Mouse (Mus musculus) hindbrain, postnatal 0 days (tissue): ENCODE measurements around the gene Apol9a. TPM values are rescaled to one million over a fixed set of nuclear protein-coding genes. Genes with fewer than 3 reads are reported as not detected.
"Not testable (repeated sequence)": the region's sequence is repeated elsewhere in the genome, so short reads cannot be mapped to it uniquely, and the experiment has no call there.

Experiments used
- ATAC-seq: fragments of 200-750 bp; cut with Nextera tagmentation; 2 replicates; pipeline ENCODE4 v1.8.0; 2017; ENCODE audit warnings: mild to moderate bottlenecking, moderate TSS enrichment, moderate library complexity
- DNase-seq: peaks from one replicate; pipeline ENCODE4 v3.0.0-alpha.2; 2015; ENCODE audit warnings: low spot score
- H3K27ac ChIP-seq: fragments of 300-500 bp; sonication (generic); 2 replicates; pipeline ENCODE4 v1.5.1; 2014; ENCODE audit warnings: mild to moderate bottlenecking
- H3K27me3 ChIP-seq: fragments of 300-500 bp; sonication (generic); 2 replicates; pipeline ENCODE4 v1.6.1; 2014; ENCODE audit warnings: low read length, mixed read lengths; ENCODE audit not compliant: insufficient read depth
- H3K36me3 ChIP-seq: fragments of 300-500 bp; sonication (generic); 2 replicates; pipeline ENCODE4 v1.6.1; 2014; ENCODE audit warnings: low read length, mixed read lengths; ENCODE audit not compliant: insufficient read depth
- H3K4me1 ChIP-seq: fragments of 300-500 bp; sonication (generic); 2 replicates; pipeline ENCODE4 v1.6.1; 2014; ENCODE audit warnings: antibody characterized with exemption, low read length, mixed read lengths; ENCODE audit not compliant: insufficient read depth
- H3K4me2 ChIP-seq: fragments of 300-500 bp; sonication (generic); 2 replicates; pipeline ENCODE4 v1.6.1; 2014; ENCODE audit warnings: low read depth, mild to moderate bottlenecking, low read length, moderate library complexity, mixed read lengths
- H3K4me3 ChIP-seq: fragments of 300-500 bp; sonication (generic); 2 replicates; pipeline ENCODE4 v1.5.1; 2014; ENCODE audit warnings: low read length
- H3K9ac ChIP-seq: fragments of 300-500 bp; sonication (generic); replicated peaks from 2 replicates; pipeline ENCODE4 v1.6.1; 2014; ENCODE audit warnings: mild to moderate bottlenecking, low read length, moderate library complexity, mixed read lengths
- H3K9me3 ChIP-seq: fragments of 300-500 bp; sonication (generic); 2 replicates; pipeline ENCODE4 v1.6.1; 2016; ENCODE audit warnings: low read length, mixed read lengths
- WGBS: fragments of 180-500 bp; shearing (Covaris S2); extraction: QIAGEN DNeasy Blood & Tissue Kit; methylation state at CpG from one replicate; pipeline ENCODE4 v1.1.7; 2014; 5-methylcytosine and 5-hydroxymethylcytosine counted together
- polyA plus RNA-seq: library from polyadenylated mRNA; unstranded; fragments of >200 nt; fragmentation: Nextera tagmentation; extraction: Ambion mirVana; gene quantifications from 2 replicates; pipeline ENCODE4 v1.2.1, GENCODE M21; 2015
- total RNA-seq: library from RNA; depleted of rRNA; stranded (reverse); fragments of >200 nt; gene quantifications from 2 replicates; pipeline ENCODE4 v1.2.3, GENCODE M21; 2014; rRNA removed

Apol9a gene
- 0.43 and 7.8 TPM in 2 replicates for total RNA-seq
- 1.0 and 1.2 TPM in 2 replicates for polyA plus RNA-seq

DNA sequence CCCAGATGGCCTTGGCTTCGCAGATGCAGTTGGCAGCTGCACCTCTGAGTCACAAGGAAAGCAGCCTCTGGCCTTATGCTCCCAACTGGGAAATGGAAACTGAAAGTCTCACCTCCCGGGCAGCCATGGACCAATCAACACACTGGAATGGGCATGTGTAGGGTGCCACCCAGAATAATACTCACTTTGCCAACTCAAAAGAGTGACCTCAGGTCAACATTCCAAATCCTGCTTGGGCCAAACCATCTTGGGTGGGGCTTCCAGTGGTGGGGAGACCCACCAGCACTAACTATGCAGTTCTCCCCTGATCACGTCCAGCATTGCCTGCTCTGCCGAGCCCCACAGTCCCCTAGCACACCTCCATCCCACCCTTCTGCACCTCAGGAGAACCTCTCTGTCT, at the start of gene Apol9a:
Gene Apol9a (minus strand): TSS at position 101 of the 400 bp plus-strand sequence.
- H3K4me2 ChIP-seq, H3K4me1 ChIP-seq, H3K36me3 ChIP-seq, ATAC-seq, H3K9me3 ChIP-seq, H3K9ac ChIP-seq, DNase-seq, H3K27me3 ChIP-seq, H3K4me3 ChIP-seq, H3K27ac ChIP-seq: not testable (repeated sequence)
- WGBS, result 71% methylated on average over 1 of the region's 4 CpGs

GRCm38 (mm10) chr15:77449927-77450326, 39.0 kb upstream of the Apol9a start:
- H3K4me1 ChIP-seq, H3K27me3 ChIP-seq, H3K4me3 ChIP-seq, DNase-seq, H3K9ac ChIP-seq, H3K9me3 ChIP-seq, H3K27ac ChIP-seq, ATAC-seq, H3K4me2 ChIP-seq, H3K36me3 ChIP-seq: not testable (repeated sequence)
- 59% methylated on average over 10 of the region's 10 CpGs for WGBS

DNA sequence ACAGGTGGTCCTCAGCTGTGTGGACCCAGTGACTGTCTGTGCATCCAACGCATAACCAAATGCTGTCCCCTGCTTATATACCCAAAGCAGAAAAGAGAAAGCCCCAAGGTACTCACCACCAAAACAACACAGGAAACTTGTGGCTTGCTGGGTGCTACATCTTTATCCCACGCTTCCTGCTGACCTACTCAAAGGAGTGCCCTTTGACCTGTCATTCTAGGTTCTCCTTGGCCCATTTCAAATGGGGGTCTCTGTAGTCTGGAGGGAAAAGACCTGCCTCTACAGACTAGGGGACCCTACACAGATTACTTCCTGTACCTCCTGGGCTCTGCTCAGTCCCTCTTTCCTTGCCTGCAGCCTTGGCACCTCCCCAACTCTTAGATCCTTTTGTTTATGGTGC, 36.5 kb upstream of the Apol9a start, which contains the start of gene Apol7b:
Gene Apol7b (minus strand): TSS at position 101 of the 400 bp plus-strand sequence.
- H3K27me3 ChIP-seq, H3K9ac ChIP-seq, H3K4me3 ChIP-seq, H3K4me1 ChIP-seq, ATAC-seq, H3K4me2 ChIP-seq, H3K27ac ChIP-seq, DNase-seq, H3K36me3 ChIP-seq, H3K9me3 ChIP-seq: not testable (repeated sequence)
- 92% methylated on average over 2 of the region's 2 CpGs for WGBS

- not testable (repeated sequence) for ATAC-seq, H3K4me2 ChIP-seq, H3K9me3 ChIP-seq, H3K9ac ChIP-seq, DNase-seq, H3K27ac ChIP-seq, H3K27me3 ChIP-seq, H3K4me1 ChIP-seq, H3K4me3 ChIP-seq, H3K36me3 ChIP-seq
- WGBS, result 100% methylated on average over 1 of the region's 1 CpGs
These were observed 34.7 kb upstream of the Apol9a start for GRCm38 (mm10) chr15:77445668-77446067.

GRCm38 (mm10) chr15:77444746-77445145, 33.8 kb upstream of the Apol9a start:
- H3K27me3 ChIP-seq, H3K4me3 ChIP-seq, H3K9ac ChIP-seq, H3K9me3 ChIP-seq, H3K4me2 ChIP-seq, ATAC-seq, H3K4me1 ChIP-seq, H3K36me3 ChIP-seq, H3K27ac ChIP-seq: not testable (repeated sequence)
- peak; percentile 18 for DNase-seq
- 56% methylated on average over 7 of the region's 8 CpGs for WGBS

DNA sequence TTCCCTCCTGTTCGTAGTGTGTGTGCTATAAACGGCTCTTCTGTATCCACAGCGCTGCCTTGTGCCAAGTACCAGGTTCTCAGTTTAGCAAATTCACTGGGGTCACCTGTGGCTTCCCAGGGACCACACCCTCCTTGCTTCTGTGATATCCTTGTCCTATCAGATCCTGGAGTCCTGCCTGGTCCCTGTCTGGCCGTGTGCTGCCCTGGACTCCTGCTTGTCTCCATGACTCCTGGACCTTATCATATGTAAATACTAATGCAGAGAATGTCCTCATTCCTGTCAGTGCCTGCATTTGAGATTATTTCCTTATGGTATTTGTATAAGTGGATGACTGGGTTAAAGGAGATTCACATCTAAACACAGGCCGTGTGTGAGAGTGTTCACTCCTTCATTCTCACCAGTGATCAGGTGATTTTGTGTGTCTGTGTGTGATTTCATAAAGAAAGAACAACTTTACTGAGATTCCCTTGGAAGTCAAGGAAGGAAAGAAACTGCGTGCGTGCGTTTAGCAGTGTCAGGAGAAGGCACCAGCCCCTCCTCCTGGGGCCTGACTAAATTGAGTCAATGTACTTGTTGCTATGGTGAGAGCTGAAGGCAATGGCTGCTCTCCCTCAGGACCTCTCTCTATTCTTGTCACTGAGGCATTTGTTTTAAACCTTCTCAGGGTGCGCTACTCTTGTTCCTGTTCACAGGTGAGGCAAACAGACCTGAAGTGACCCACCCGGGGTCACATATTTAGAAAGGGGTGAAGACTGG, 17.9 kb upstream of the Apol9a start:
- not testable (repeated sequence) for H3K4me1 ChIP-seq, H3K4me2 ChIP-seq, DNase-seq, ATAC-seq, H3K36me3 ChIP-seq, H3K9ac ChIP-seq, H3K9me3 ChIP-seq, H3K4me3 ChIP-seq, H3K27me3 ChIP-seq, H3K27ac ChIP-seq
- WGBS, result 58% methylated on average over 8 of the region's 10 CpGs

DNA sequence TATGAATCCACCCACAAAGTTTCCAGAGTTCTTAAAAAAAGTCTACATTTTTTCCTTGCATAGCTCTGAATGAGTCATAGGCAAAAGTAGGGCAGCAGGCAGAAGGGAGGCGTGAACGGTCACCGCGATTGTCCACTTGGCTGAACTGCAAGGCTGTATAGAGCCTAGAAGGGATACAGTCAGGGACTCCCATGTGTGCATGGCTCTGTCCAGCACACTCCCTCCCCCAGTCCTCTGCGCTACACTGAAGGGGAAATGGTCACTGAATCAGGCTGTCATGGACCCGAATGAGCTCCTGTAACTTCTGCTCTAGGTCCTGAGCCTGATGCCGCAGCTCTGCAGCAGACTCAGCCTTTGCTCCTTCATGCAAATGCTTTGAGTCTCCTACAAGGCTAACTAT, 12.0 kb upstream of the Apol9a start:
- 94% methylated on average over 3 of the region's 7 CpGs for WGBS
- H3K4me1 ChIP-seq, H3K9ac ChIP-seq, H3K4me3 ChIP-seq, H3K27ac ChIP-seq, H3K36me3 ChIP-seq, ATAC-seq, H3K4me2 ChIP-seq, H3K9me3 ChIP-seq, H3K27me3 ChIP-seq, DNase-seq: not testable (repeated sequence)

- H3K36me3 ChIP-seq, ATAC-seq, H3K9me3 ChIP-seq, H3K9ac ChIP-seq, H3K4me1 ChIP-seq, H3K27ac ChIP-seq, H3K4me2 ChIP-seq, DNase-seq, H3K27me3 ChIP-seq, H3K4me3 ChIP-seq: not testable (repeated sequence)
- WGBS, result no CpG with 5 or more reads among the region's 3 CpGs
These were observed 8.7 kb upstream of the Apol9a start for GRCm38 (mm10) chr15:77419657-77420056.

DNA sequence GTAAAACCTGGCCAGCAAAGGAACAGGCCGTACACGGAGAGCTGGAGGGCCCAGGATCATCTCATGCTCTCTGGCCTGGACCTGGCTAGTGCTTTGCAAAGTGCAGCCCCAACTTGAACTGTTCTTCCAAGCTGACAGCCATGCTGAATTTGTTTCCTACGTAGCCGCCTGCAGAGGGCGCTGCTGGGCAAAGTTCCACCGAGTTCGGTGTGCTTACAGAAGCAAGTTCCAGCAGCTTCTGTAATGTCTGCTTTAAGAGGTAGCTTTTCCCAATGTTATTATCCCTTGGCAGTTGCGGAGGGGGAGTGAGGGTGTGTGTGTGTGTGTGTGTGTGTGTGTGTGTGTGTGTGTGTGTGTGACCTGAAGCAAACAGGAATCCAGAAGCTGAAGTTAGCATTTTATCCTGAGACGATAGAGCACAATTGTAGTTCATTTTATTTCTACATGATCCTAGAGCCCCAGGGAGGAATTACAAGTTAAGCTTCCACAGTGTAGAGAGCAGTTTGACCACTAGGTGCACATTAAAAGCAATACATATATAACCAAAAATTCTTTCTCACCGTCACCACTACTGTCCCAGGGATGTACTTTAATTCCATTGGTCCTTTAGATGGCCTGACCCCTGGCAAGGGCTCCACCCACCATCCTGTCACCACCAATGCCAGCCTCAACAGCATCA, 5.9 kb upstream of the Apol9a start:
- ATAC-seq, result peak; percentile 75
- not testable (repeated sequence) for H3K9ac ChIP-seq, H3K4me3 ChIP-seq

GRCm38 (mm10) chr15:77415653-77416052, 4.7 kb upstream of the Apol9a start:
- DNase-seq, ATAC-seq, H3K9ac ChIP-seq, H3K27ac ChIP-seq, H3K4me1 ChIP-seq, H3K9me3 ChIP-seq, H3K36me3 ChIP-seq, H3K27me3 ChIP-seq, H3K4me3 ChIP-seq, H3K4me2 ChIP-seq: not testable (repeated sequence)
- 81% methylated on average over 2 of the region's 2 CpGs for WGBS

More for the DNA sequence above, 5.9 kb upstream of the Apol9a start:
- WGBS, result 35% methylated on average over 2 of the region's 10 CpGs
- H3K9me3 ChIP-seq, H3K36me3 ChIP-seq, H3K27ac ChIP-seq, H3K4me1 ChIP-seq, H3K4me2 ChIP-seq, H3K27me3 ChIP-seq, DNase-seq: not testable (repeated sequence)
